Mouse (Mus musculus) olfactory bulb, adult 2 months (tissue): ENCODE results near the gene Pla2g6. TPM values are rescaled to one million over a fixed set of nuclear protein-coding genes. Genes with fewer than 3 reads are reported as not detected.

Experiments
- H3K27ac ChIP-seq: fragments of 200-500 bp; 2 replicates; pipeline ENCODE4 v1.5.1; 2012; ENCODE audit warnings: low read depth, low read length; ENCODE audit not compliant: insufficient read depth
- H3K4me1 ChIP-seq: fragments of 200-500 bp; 2 replicates; pipeline ENCODE4 v1.6.1; 2012; ENCODE audit warnings: low read length; ENCODE audit not compliant: control insufficient read depth, insufficient read depth
- H3K4me3 ChIP-seq: fragments of 200-500 bp; 2 replicates; pipeline ENCODE4 v1.5.1; 2012; ENCODE audit warnings: mild to moderate bottlenecking, low read depth, low read length, moderate library complexity; ENCODE audit not compliant: insufficient read depth
- CTCF ChIP-seq: fragments of 200-500 bp; IDR thresholded peaks from 2 replicates; pipeline ENCODE4 v1.5.1; 2012; ENCODE audit warnings: low read depth, mild to moderate bottlenecking, low read length, moderate library complexity; ENCODE audit not compliant: insufficient read depth
- POLR2A ChIP-seq: fragments of 200-500 bp; IDR thresholded peaks from 2 replicates; pipeline ENCODE4 v1.6.1; 2012; ENCODE audit warnings: mild to moderate bottlenecking, low read depth, low read length, moderate library complexity; ENCODE audit not compliant: insufficient read depth
- WGBS: fragments of 180-500 bp; shearing (Covaris S2); methylation state at CpG from one replicate; pipeline ENCODE4 v1.1.7; 2018; 5-methylcytosine and 5-hydroxymethylcytosine counted together
- polyA plus RNA-seq: library from polyadenylated mRNA; stranded (reverse); fragments of >200 nt; gene quantifications from 2 replicates; pipeline ENCODE4 v1.2.4, GENCODE M21; 2012; ENCODE audit warnings: low replicate concordance; ENCODE audit not compliant: missing spikeins, insufficient read depth, insufficient read length

Pla2g6 gene
- polyA plus RNA-seq, 1 experiment = not detected

GRCm38 (mm10) chr15:79313848-79314369 is 14.3 kb downstream of the Pla2g6 start:
- WGBS = 70% methylated on average over 8 of the region's 8 CpGs
- Histone ChIP-seq H3K27ac (no peak overlapping the region), H3K4me1 (no peaks in the 10 kb centered on the region), H3K4me3 (no peak overlapping the region)
- TF ChIP-seq POLR2A = no peak
- no peak for TF ChIP-seq CTCF

- WGBS = 82% methylated on average over 4 of the region's 4 CpGs
- TF ChIP-seq CTCF (no peak), POLR2A (no peak)
- Histone ChIP-seq H3K4me1 (peaks cover 5% of the 10 kb centered on the region), H3K27ac (no peak overlapping the region), H3K4me3 (no peak overlapping the region)
Observed at GRCm38 (mm10) chr15:79307861-79308260, 20.3 kb downstream of the Pla2g6 start.

- WGBS = 77% methylated on average over 23 of the region's 23 CpGs
- TF ChIP-seq POLR2A (no peak), CTCF (no peak)
- Histone ChIP-seq H3K27ac (no peak overlapping the region), H3K4me3 (no peak overlapping the region), H3K4me1 (peaks cover 5% of the 10 kb centered on the region)
Observed at GRCm38 (mm10) chr15:79306043-79306637, 22.1 kb downstream of the Pla2g6 start.

- Histone ChIP-seq H3K27ac (no peak overlapping the region), H3K4me3 (no peak overlapping the region), H3K4me1 (peaks cover 5% of the 10 kb centered on the region)
- TF ChIP-seq CTCF (no peak), POLR2A (no peak)
- WGBS = 80% methylated on average over 4 of the region's 5 CpGs
Observed at GRCm38 (mm10) chr15:79304832-79305231, 23.4 kb downstream of the Pla2g6 start.

- H3K4me3 ChIP-seq = no peak overlapping the region
- no peak overlapping the region for H3K27ac ChIP-seq
- WGBS = 93% methylated on average over 8 of the region's 8 CpGs
- H3K4me1 ChIP-seq = peaks cover 5% of the 10 kb centered on the region
- TF ChIP-seq POLR2A (no peak), CTCF (no peak)
Observed at GRCm38 (mm10) chr15:79303725-79304124, 24.5 kb downstream of the Pla2g6 start.

GRCm38 (mm10) chr15:79299563-79300155 is 28.5 kb downstream of the Pla2g6 start:
- Histone ChIP-seq H3K4me3 (no peak overlapping the region), H3K4me1 (no peaks in the 10 kb centered on the region), H3K27ac (no peak overlapping the region)
- TF ChIP-seq POLR2A (no peak), CTCF (no peak)
- 90% methylated on average over 2 of the region's 2 CpGs for WGBS

GRCm38 (mm10) chr15:79298553-79298952 is 29.6 kb downstream of the Pla2g6 start:
- H3K27ac ChIP-seq = no peak overlapping the region
- TF ChIP-seq CTCF (no peak), POLR2A (no peak)
- H3K4me3 ChIP-seq = no peak overlapping the region
- WGBS = 84% methylated on average over 6 of the region's 6 CpGs
- no peaks in the 10 kb centered on the region for H3K4me1 ChIP-seq

GRCm38 (mm10) chr15:79292779-79293178 is 35.4 kb downstream of the Pla2g6 start:
- 39% methylated on average over 9 of the region's 9 CpGs for WGBS
- H3K4me1 ChIP-seq = no peaks in the 10 kb centered on the region
- H3K4me3 ChIP-seq = no peak overlapping the region
- TF ChIP-seq CTCF (no peak), POLR2A (no peak)
- H3K27ac ChIP-seq = no peak overlapping the region

GRCm38 (mm10) chr15:79290340-79290739 is 37.9 kb downstream of the Pla2g6 start:
- Histone ChIP-seq H3K4me1 (no peaks in the 10 kb centered on the region), H3K4me3 (no peak overlapping the region), H3K27ac (no peak overlapping the region)
- no peak for TF ChIP-seq POLR2A
- no peak for TF ChIP-seq CTCF
- 88% methylated on average over 3 of the region's 3 CpGs for WGBS

- no peak for TF ChIP-seq CTCF
- TF ChIP-seq POLR2A = no peak
- H3K4me1 ChIP-seq = no peaks in the 10 kb centered on the region
- WGBS = 96% methylated on average over 12 of the region's 12 CpGs
- H3K27ac ChIP-seq = no peak overlapping the region
- H3K4me3 ChIP-seq = no peak overlapping the region
Observed at GRCm38 (mm10) chr15:79289441-79289840, 38.7 kb downstream of the Pla2g6 start.
